ENCODE assay signal across 13 mouse cellular contexts in the genomic region with DNA sequence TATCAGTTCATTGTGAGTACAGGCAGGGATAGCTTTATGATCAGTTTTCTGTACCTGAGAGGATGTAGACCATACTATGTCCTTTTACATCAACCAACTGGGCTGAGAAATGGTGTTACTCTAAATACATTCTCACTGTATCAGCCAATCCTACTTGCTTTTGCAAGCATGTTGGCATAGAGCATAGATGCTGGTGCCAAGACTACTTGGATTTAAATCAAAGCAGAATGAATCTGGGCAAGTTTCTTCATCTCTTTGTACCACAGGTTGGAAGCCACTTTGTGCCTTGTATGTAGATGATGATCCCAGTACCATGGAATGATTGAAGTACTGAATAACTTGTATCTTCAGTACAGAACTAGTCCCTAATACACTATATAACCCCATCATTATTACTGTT.
"Had no signal": no experiment of that assay in that cellular context is flagged by ENCODE, and none has a peak within 500 bp of the region (broad histone marks: within the 10 kb centered on the region; RNA-seq: fewer than 3 reads in every experiment).

No protein-coding gene starts in this region.

- H3K4me2 ChIP-seq: limb, embryonic 12.5 days; liver, embryonic 15.5 days; midbrain, embryonic 13.5 days; neural tube, embryonic 12.5 days had no signal

- ATAC-seq: lung, postnatal 0 days; midbrain, embryonic 13.5 days had no signal

- H3K4me1 ChIP-seq: limb, embryonic 12.5 days; liver, embryonic 15.5 days had no signal

- DNase-seq: kidney, postnatal 36 days; layer of hippocampus, adult 9-11 months; layer of hippocampus, postnatal 36 days; liver; lung, adult 2 months; lung, postnatal 36 days; thymus, postnatal 4 days had no signal

- H3K27me3 ChIP-seq: limb, embryonic 12.5 days; liver, embryonic 15.5 days; midbrain, embryonic 13.5 days; neural tube, embryonic 12.5 days had no signal

- H3K36me3 ChIP-seq: limb, embryonic 12.5 days; liver, embryonic 15.5 days; midbrain, embryonic 13.5 days; neural tube, embryonic 12.5 days had no signal

- H3K9me3 ChIP-seq: limb, embryonic 12.5 days; liver, embryonic 15.5 days; midbrain, embryonic 13.5 days; neural tube, embryonic 12.5 days had no signal

- H3K27ac ChIP-seq: limb, embryonic 12.5 days; liver, embryonic 15.5 days; midbrain, embryonic 13.5 days; neural tube, embryonic 12.5 days; stomach, postnatal 0 days had no signal

- H3K4me3 ChIP-seq: limb, embryonic 12.5 days; liver, embryonic 15.5 days; midbrain, embryonic 13.5 days; neural tube, embryonic 12.5 days had no signal

- H3K9ac ChIP-seq: limb, embryonic 12.5 days; liver, embryonic 15.5 days; midbrain, embryonic 13.5 days; neural tube, embryonic 12.5 days had no signal
